Comparison of ENCODE assay signal across 22 mouse cellular contexts in genomic region chr16:63689371-63689770, GRCm38 (mm10).
DNase-seq lines count a peak whose midpoint lies in the region; ATAC-seq and TF ChIP-seq lines count a peak whose summit lies in the region.
"Had no signal": no experiment of that assay in that cellular context is flagged by ENCODE, and none has a peak within 500 bp of the region (broad histone marks: within the 10 kb centered on the region; RNA-seq: fewer than 3 reads in every experiment).

No protein-coding gene starts in this region.

- H3K27ac ChIP-seq in lung, postnatal 0 days (ENCODE audit: low read length): no peak overlapping the region
- H3K27ac ChIP-seq in heart, postnatal 0 days (ENCODE audit: low read depth): peak overlapping the region; percentile 65
- H3K27ac ChIP-seq in stomach, postnatal 0 days (replicated peaks): no peak overlapping the region
- H3K27ac ChIP-seq: embryonic facial prominence, embryonic 13.5 days; forebrain, embryonic 12.5 days; hindbrain, embryonic 10.5 days; hindbrain, embryonic 14.5 days; intestine, embryonic 15.5 days had no signal

- no peak overlapping the region for H3K4me2 ChIP-seq in lung, postnatal 0 days (replicated peaks; ENCODE audit: low read depth, low read length)
- H3K4me2 ChIP-seq in heart, postnatal 0 days (ENCODE audit: low read depth, low read length): no peak overlapping the region
- no peak overlapping the region for H3K4me2 ChIP-seq in stomach, postnatal 0 days (replicated peaks; ENCODE audit: low read depth)
- H3K4me2 ChIP-seq: embryonic facial prominence, embryonic 13.5 days; forebrain, embryonic 12.5 days; hindbrain, embryonic 14.5 days; intestine, embryonic 15.5 days had no signal

- TF ChIP-seq CTCF in lung, postnatal 0 days (IDR thresholded peaks at IDR 0.05): no peak
- no peak for TF ChIP-seq CTCF in heart, postnatal 0 days (IDR thresholded peaks at IDR 0.05; ENCODE audit: low read depth)
- TF ChIP-seq CTCF in stomach, postnatal 0 days (IDR thresholded peaks at IDR 0.05; ENCODE audit: low read depth): no peak

- peak; percentile 15 for DNase-seq in heart, adult 8-10 months (ENCODE audit: low spot score)
- DNase-seq in heart, postnatal 36 days: no peak
- DNase-seq in lung, postnatal 0 days (ENCODE audit: low spot score): peak; percentile 15
- no peak for DNase-seq in lung, postnatal 4 days
- DNase-seq in heart, postnatal 0 days (ENCODE audit: low spot score): peak; percentile 82
- DNase-seq in stomach, postnatal 0 days (ENCODE audit: low spot score): no peak
- no peak for DNase-seq in liver
- DNase-seq: adrenal gland, postnatal 14 days; cerebellum, adult 11-12 months; cerebellum, adult 9-10 months; cerebellum, postnatal 36 days; gastrocnemius, postnatal 10 days; kidney, adult 18-20 months had no signal

- no peak for ATAC-seq in lung, postnatal 0 days
- ATAC-seq in heart, postnatal 0 days (ENCODE audit: insufficient read depth, low read depth): peak; percentile 79
- ATAC-seq in stomach, postnatal 0 days (ENCODE audit: low FRiP score, low TSS enrichment): no peak
- ATAC-seq: activated CD4-positive, CD25-positive, alpha-beta regulatory T cell, adult 4 months; forebrain, embryonic 16.5 days; intestine, embryonic 15.5 days; Patski had no signal

- H3K9ac ChIP-seq in lung, postnatal 0 days (replicated peaks; ENCODE audit: low read depth): no peak overlapping the region
- no peak overlapping the region for H3K9ac ChIP-seq in heart, postnatal 0 days (replicated peaks; ENCODE audit: low read depth, low read length)
- H3K9ac ChIP-seq in stomach, postnatal 0 days (ENCODE audit: low read length): no peak overlapping the region
- H3K9ac ChIP-seq: embryonic facial prominence, embryonic 13.5 days; forebrain, embryonic 12.5 days; hindbrain, embryonic 14.5 days; intestine, embryonic 15.5 days had no signal

- H3K36me3 ChIP-seq in lung, postnatal 0 days (ENCODE audit: insufficient read depth, low read length): no peaks in the 10 kb centered on the region
- no peaks in the 10 kb centered on the region for H3K36me3 ChIP-seq in heart, postnatal 0 days (replicated peaks; ENCODE audit: control insufficient read depth, insufficient read depth, low read length)
- no peaks in the 10 kb centered on the region for H3K36me3 ChIP-seq in stomach, postnatal 0 days (ENCODE audit: control insufficient read depth, insufficient read depth, low read length)
- H3K36me3 ChIP-seq: embryonic facial prominence, embryonic 13.5 days; forebrain, embryonic 12.5 days; hindbrain, embryonic 10.5 days; intestine, embryonic 15.5 days had no signal

- 40% methylated on average over 3 of the region's 3 CpGs for WGBS in lung, postnatal 0 days
- 24% methylated on average over 3 of the region's 3 CpGs for WGBS in heart, postnatal 0 days
- 37% methylated on average over 3 of the region's 3 CpGs for WGBS in stomach, postnatal 0 days

- no peaks in the 10 kb centered on the region for H3K27me3 ChIP-seq in lung, postnatal 0 days (replicated peaks; ENCODE audit: insufficient read depth, low read length)
- H3K27me3 ChIP-seq in heart, postnatal 0 days (ENCODE audit: control insufficient read depth, insufficient read depth, low read length): no peaks in the 10 kb centered on the region
- H3K27me3 ChIP-seq in stomach, postnatal 0 days (ENCODE audit: control insufficient read depth, insufficient read depth, low read length): no peaks in the 10 kb centered on the region
- H3K27me3 ChIP-seq: CH12.LX; embryonic facial prominence, embryonic 13.5 days; forebrain, embryonic 12.5 days; intestine, embryonic 15.5 days had no signal

- no peaks in the 10 kb centered on the region for H3K9me3 ChIP-seq in lung, postnatal 0 days (ENCODE audit: low read length)
- H3K9me3 ChIP-seq in heart, postnatal 0 days (replicated peaks; ENCODE audit: control insufficient read depth, low read length): no peaks in the 10 kb centered on the region
- H3K9me3 ChIP-seq in stomach, postnatal 0 days (ENCODE audit: control insufficient read depth, low read length): no peaks in the 10 kb centered on the region
- H3K9me3 ChIP-seq: embryonic facial prominence, embryonic 13.5 days; forebrain, embryonic 12.5 days; hindbrain, embryonic 10.5 days; intestine, embryonic 15.5 days had no signal

- H3K4me3 ChIP-seq in lung, postnatal 0 days (ENCODE audit: low read depth, low read length): no peak overlapping the region
- no peak overlapping the region for H3K4me3 ChIP-seq in heart, postnatal 0 days (ENCODE audit: low read depth, low read length)
- no peak overlapping the region for H3K4me3 ChIP-seq in stomach, postnatal 0 days (ENCODE audit: low read depth, low read length)
- H3K4me3 ChIP-seq: embryonic facial prominence, embryonic 13.5 days; forebrain, embryonic 12.5 days; hindbrain, embryonic 10.5 days; intestine, embryonic 15.5 days had no signal

- no peak for TF ChIP-seq EP300 in lung, postnatal 0 days (IDR thresholded peaks at IDR 0.05)
- 0 out of 2 replicates have a peak, but pooled peaks have one; percentile 60 for TF ChIP-seq EP300 in heart, postnatal 0 days (IDR thresholded peaks at IDR 0.05; ENCODE audit: low read depth)
- TF ChIP-seq EP300 in stomach, postnatal 0 days (optimal IDR thresholded peaks at IDR 0.05): no peak

- H3K4me1 ChIP-seq in lung, postnatal 0 days (ENCODE audit: insufficient read depth, low read depth, low read length): no peaks in the 10 kb centered on the region
- peaks cover 7% of the 10 kb centered on the region; the same call in 1 of the 2 replicates for H3K4me1 ChIP-seq in heart, postnatal 0 days (ENCODE audit: control insufficient read depth, insufficient read depth)
- no peaks in the 10 kb centered on the region for H3K4me1 ChIP-seq in stomach, postnatal 0 days (replicated peaks; ENCODE audit: control insufficient read depth, insufficient read depth)
- H3K4me1 ChIP-seq: forebrain, embryonic 12.5 days; hindbrain, embryonic 10.5 days; intestine, embryonic 15.5 days had no signal

- intact Hi-C loops in heart, postnatal 36 days (cut with DNase I): no loop called here

Comparison
In these comparisons a context has a peak if more than half of its experiments do, and no peak if none do; other contexts are left out.
1. DNase-seq: peak in heart, adult 8-10 months (single experiment), lung, postnatal 0 days (single experiment) and heart, postnatal 0 days (single experiment); none in heart, postnatal 36 days (0 of 2), lung, postnatal 4 days (0 of 2), stomach, postnatal 0 days (single experiment) and liver (single experiment).